Mouse (Mus musculus): ENCODE data around the gene Aldh1l1. TPM values are rescaled to one million over a fixed set of nuclear protein-coding genes. Genes with fewer than 3 reads are reported as not detected.

The Aldh1l1 gene
- 1 to 10 TPM in 1 of 2 experiments, under 1 TPM in 1; 0.44 to 1.7 TPM for polyA plus RNA-seq (2017; shearing (Covaris generic))

DNA sequence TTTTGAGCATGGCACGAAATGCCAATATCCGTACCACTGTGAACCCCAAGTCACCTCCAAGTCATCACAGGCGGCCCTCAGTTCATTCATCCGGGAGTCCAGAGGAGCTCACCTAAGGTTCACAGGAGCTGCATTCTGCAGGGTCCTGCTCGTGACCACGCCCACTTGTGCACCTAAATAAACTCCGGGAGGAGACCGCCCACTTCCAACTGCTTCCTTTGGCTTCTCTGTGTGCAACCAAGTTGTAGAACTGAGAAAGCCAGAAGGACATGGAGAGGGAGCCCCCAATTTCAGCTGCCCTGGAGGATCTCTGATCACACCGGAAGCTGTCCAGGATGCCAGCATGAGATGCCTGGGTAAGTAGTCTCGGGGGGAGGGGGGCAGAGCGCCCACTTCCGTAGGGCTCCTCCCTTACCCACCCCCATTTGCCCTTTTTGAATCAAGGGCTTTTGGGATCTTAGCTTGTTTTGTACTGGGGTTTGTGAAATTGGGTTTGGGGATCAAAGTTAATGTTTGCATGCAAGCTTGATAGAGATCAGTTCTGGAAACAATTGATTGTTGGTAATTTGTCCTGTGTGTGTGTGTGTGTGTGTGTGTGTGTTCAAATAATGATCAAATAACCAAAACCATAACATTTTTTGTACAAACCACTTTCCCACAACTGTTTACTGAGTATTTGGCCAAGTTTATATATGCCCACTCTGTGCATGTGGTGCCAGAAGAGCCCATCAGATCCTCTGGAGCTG lies at the start of gene Aldh1l1:
Gene Aldh1l1, plus strand, starts transcription at position 252 of the 746 bp plus-strand sequence.
- ATAC-seq: no peak

DNA sequence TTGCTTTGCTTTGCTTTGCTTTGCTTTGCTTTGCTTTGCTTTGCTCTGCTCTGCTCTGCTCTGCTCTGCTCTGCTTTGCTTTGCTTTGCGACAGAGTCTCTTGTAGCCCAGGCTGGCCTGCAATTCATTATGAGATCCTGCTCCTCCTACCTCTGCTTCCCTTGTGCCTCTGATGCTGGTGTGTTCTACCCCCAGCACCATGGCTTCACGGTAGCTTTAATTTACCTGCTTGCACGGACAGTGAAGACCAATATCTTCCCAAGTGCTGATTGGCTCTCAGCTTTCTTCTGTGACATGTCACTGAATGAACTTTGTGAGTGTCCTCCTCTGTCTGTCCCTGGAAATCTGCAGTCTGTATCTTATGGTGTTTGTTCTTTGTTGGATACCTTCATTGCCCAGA lies 49.2 kb upstream of the Aldh1l1 start:
- ATAC-seq: no peak

DNA sequence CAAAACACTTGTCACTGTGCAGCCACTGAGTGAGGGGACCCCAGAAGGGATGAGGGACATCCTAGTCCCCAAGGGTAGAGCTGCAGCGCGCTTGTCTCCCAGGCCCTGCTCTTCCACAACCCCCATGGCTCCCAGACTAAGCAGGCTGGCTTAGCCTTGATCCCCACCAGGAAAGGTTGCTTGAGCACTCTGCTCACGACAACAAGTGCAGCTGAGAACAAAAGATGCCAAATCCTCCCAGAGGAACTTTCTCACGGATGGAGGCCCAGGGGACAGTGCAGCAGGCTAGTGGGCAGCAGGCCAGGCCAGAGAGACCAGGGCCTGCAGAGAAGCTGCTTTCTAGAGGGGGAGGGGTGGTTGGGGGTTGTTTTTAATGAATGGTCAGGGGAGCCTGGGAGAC lies 39.3 kb upstream of the Aldh1l1 start:
- no peak for ATAC-seq

DNA sequence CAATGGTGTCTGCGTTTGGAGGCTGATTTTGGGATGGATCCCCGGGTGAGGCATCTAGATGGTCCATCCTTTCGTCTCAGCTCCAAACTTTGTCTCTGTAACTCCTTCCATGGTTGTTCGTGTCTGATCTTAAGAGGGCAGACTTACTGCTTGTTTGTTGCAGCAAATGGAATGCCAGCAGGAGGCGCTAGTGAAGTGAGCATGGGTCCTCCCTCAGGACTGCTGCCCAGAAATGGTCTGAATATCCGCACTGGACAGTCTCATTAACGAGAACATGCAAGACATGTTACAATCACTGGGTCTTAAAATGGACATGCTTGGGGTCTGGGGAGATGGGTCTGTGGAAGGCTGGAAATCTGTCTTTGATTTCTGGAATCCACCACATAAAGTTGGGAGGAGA lies 36.0 kb upstream of the Aldh1l1 start:
- ATAC-seq: no peak

DNA sequence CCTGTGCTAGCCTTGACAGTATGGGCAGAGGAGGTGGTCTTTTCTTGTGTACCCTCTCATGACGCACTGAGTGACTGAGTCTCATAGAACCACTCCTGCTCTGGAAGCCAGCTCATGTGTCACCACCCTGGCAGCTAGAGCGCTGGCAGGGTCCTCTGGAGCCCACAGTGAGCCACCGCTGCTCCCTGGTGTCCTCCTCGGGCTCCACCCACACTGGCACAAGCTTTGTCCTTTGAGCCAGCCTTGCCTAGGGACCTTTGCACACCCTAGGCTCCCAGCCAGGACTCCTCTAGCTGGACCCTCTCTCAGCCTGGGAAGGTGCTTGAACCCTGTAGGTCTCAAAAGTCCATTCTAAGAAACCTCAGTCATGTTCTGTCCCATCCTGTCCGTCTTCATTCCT lies 35.5 kb upstream of the Aldh1l1 start:
- no peak for ATAC-seq

DNA sequence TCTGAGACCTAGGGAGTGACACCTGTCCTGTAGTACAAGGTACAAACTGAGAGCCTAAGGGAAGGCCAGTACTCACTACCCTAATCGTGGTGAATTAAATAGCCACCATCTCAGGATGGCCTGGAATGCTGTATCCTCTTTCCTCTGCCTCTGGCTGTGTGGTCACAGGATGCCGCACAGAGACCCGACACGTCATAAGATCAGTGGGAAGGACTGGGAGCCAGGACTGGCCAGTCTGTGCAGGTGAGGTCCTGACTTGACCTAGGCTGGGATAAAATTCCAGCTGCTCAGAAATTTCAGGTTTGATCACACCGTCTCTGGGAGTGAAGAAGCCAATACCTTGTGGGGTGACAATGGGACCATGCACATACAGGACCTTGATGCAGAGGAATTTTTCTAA lies 34.7 kb upstream of the Aldh1l1 start:
- no peak for ATAC-seq

DNA sequence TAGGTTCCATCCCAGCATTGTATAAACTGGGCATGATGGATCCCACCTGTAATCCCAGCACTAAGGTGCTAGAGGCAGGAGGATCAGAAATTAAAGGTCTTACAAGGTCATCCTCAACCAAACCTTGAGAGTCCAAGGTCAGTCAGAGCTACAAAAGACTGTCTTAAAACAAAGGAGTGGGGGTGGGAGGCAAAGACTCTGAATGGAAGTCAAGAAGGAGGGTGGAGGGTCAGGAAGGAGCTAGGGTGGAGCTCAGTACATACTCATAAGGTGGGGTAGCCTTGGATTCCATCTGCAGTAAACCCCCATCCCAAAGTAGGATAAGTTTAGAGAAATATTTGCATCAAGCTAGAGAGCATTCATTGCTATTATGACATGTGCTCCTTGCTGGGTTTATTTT lies 33.6 kb upstream of the Aldh1l1 start:
- ATAC-seq: no peak

DNA sequence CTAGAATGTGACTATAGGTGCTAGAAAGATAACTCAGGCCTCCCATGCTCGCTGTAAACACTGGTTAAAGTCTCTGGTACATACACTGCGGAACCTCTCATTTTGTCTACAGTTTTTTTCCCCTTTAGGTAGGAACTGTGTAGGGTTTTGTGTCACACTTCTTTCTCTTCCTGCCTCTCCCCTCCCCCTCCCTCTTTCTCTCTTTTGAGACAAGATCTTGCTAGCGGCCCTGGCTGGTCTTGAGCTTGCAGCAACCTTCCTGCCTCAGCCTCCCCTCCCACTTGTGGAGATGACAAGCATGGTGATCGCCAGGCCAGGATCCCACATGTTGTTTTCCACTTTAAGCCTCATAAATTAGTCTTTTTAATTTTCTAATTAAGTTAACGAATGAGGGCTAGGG lies 32.5 kb upstream of the Aldh1l1 start:
- no peak for ATAC-seq

DNA sequence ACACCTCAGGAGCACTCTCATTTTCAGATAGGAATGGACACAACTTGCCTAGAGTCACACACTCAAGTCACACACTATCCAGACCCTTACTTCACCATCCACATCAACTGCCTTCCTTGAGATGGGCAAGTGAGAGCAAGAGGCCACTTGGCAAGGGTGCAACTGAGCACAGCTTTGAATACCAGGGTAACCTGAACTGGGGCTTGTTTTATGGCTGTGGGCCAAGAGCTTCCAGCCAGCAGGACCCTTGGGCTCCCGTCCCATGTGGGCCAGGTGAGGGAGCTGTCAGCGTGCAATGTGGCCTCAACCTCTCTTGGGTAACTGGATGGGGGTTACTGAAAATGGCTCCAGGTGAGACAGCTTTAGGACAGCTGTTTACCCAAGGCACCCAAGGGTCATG lies 28.8 kb upstream of the Aldh1l1 start:
- ATAC-seq: no peak

DNA sequence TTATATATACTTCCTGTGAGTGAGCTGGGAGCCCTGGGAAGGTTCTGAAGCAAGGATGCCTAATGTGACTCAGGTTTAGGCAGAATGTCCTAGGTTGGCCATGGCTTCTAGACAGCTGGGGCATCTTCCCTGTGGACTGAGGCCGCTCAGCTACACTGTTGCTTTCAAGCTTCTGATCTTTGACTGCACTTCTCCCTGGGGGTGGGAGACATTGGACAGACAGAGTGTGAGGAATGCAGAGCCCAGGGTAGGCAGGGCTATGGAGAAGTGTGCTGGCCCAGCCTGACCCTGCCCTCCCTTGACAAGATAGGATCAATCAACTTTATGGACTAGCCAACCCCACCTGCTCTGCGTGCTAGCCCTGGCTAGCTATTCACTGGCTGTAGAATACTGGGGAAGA lies 25.0 kb upstream of the Aldh1l1 start:
- ATAC-seq: no peak

DNA sequence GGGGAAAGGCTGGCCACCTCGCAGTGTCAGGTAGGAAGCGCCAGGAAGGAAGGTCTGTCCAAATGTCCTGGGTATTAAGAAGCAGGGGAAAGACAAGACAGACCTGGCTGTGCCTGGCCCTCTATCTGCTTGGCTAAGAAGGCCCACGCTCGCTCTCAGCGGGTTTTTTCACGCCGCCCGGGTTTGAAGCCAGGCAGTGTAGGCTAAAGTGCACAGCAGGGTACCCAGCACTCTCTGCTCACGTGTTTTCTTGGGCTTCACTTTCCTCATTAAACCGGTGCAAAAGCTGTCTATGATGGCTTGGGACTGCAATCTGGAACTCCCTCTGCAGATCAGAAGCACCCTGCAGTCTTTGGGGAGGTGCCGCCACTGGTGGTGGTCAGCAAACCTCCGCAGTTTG lies 24.5 kb upstream of the Aldh1l1 start:
- no peak for ATAC-seq

DNA sequence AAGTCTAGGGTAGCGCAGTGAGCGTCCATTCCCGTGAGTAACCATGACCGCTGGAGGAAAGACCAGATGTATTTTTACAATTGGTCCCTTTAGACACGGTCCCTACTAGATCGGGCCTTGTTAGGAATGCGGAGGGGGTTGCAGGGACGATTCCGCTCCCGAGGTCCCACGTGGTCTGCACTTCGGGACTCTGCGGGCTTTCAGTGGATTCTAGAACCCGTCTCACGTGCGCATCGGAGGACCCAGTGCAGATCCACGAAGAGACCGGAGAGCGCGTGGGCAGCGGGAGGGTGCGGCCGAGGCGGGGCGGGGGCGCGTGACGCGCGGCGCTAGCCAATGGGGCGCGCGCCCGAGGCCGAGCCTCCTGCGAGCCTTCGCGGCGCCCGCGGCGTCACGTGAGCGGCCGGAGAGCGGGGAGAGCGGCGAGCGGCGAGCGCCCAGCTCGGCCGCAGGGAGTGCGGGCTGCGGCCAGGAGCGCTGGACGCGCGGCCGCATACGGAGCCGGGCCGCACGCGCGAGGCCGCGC lies 24.0 kb upstream of the Aldh1l1 start, which contains the start of gene Klf15:
Gene Klf15, plus strand, starts transcription at position 396 of the 526 bp plus-strand sequence.
- ATAC-seq: no peak

DNA sequence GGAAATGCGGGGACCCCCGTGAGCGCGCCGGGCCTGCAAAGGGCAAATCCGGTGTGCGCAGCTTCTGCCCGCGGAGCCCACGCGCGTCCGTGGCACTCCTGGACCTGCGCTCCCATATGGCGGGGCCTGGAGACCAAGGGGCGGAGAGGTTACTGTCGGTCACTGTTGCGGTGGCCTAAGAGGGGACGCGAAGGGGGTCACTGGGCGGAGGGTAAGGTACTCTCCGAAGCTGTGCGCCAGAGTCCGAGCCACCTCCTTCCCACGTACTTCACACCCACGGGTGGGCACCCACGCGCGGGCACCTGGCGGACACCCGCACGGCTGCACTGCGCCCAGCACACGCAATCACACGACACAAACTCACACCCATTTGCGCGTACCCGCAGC lies 23.4 kb upstream of the Aldh1l1 start:
- ATAC-seq: no peak

DNA sequence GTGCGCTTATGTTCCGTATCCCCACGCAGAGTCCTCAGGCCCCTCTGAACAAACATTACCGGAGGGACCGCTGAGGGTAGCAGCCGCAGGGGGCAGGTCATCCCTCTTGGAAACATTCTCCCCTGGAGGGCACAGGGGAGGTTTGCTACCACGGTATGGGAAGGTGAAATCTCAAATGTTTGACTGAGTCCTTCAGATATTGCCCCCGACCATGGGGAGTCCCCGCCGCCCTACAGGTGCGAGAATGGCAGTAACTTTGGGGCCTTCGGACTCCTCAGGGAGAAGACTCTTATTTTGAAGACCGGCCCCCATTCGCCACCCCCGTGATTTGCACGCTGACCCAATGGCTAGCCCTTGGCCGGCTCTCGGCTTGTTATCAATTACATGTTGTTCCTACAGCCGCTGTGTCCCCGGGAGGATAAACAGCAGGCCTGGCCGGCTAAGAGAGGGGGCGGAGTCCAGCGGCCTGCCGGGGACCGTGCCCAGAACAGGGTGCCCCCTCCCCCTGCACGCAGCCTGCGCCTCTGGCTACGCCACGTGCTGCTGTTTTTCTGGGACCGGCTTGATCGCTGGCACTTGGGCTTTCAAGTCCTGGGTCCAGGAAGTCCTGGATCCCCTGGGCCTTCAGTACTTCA lies 22.9 kb upstream of the Aldh1l1 start:
- no peak for ATAC-seq

DNA sequence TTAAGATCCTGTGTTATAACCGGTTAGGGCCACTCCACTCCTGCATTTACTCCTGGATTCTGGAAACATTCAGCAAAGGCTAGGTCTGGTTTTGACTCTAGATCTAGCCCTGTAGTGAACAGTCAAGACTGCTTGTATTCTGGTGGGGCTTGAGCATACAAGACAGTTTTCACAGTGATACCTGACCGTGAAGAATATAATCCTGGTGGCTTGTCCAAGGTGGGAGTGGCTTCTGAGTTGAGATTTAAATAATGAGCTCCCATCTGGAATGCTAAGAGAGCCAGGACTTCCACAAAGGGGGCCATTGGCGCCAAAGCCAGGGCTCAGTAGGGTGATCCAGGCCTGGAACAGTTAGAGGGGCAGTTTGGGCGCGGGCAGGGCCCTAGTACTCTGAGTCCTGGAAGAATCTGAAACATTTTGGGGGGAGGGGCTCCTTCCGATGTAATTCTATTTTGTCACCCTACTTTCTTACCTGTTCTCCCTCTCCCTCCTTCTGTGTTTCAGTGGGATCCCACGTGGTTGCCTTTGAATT lies 22.3 kb upstream of the Aldh1l1 start:
- ATAC-seq: no peak

DNA sequence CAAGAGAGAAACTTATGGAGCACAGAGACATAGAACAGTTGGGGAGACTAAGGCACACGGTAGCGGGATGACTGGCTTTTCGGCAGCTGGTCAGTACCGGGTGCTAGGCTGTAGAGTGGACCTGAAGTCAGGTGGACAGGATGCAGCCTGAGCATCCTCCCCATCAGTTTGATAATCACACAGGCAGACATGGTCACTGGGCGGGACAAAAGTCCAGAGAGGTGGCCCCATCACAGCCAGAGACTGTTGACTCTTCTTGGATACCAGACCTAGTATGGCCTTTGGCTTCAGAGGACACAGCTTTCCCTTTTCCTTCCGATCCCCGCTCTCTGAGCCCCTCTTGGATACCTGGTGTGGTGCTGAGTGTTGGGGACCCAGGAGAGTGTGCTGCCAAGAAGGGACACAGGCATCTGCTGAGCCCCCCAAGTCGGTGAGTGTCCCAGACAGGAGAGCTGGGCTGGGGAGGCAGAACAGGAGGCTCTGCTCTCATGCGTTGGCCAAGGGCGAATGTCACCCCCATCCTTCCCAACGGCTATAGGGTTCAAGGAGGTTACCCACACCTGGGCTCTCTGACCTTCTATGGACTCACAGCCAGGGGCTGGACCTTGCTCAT lies 21.1 kb upstream of the Aldh1l1 start:
- no peak for ATAC-seq

DNA sequence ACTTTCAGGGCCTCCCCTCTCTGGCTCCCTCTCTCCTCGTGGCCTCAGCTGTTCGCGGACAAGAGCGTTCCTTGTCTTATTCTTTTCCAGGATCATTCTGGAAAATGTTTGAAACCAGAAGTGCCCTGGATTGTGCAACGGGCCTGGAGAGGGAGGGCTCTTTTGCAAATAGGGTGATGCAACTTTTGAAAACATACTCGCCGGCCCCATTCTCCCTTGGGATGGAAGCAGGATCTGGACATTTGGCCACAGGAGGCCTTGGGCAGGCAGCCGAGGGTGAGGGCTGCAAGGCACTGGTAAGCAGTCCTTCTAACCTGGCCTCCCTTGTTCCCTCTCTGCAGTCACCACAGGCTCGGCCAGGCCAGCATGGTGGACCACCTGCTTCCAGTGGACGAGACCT lies 20.1 kb upstream of the Aldh1l1 start:
- ATAC-seq: no peak

DNA sequence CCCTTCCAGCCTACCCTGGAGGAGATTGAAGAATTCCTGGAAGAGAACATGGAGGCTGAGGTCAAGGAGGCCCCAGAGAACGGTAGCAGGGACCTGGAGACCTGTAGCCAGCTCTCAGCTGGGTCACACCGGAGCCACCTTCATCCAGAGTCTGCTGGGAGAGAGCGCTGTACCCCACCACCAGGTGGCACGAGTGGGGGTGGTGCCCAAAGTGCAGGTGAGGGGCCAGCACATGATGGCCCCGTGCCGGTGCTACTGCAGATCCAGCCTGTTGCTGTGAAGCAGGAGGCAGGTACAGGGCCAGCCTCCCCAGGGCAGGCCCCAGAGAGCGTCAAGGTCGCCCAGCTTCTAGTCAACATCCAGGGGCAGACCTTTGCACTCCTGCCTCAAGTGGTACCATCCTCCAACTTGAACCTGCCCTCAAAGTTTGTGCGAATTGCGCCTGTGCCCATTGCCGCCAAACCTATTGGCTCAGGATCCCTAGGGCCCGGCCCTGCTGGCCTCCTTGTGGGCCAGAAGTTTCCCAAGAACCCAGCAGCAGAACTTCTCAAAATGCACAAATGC lies 19.3 kb upstream of the Aldh1l1 start:
- no peak for ATAC-seq

DNA sequence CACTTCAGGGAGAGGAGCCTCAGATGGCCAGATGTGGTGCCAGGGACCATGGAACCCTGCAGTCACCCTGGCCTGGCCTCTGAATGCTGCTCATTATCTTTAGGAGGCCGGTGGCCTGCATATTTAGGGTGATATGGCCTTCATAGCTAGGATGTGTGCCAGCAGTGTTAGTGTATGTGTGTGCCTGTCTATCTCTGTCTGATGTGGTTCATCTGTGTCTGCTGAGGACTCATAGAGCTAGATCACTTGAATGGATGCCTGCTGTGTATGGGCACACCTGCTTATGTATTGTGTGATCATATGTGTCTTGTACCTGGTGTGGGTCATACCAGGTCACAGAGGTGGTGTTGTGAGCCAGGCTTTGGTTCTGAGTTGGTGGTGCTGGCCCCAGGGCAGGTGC lies 18.0 kb upstream of the Aldh1l1 start:
- no peak for ATAC-seq

DNA sequence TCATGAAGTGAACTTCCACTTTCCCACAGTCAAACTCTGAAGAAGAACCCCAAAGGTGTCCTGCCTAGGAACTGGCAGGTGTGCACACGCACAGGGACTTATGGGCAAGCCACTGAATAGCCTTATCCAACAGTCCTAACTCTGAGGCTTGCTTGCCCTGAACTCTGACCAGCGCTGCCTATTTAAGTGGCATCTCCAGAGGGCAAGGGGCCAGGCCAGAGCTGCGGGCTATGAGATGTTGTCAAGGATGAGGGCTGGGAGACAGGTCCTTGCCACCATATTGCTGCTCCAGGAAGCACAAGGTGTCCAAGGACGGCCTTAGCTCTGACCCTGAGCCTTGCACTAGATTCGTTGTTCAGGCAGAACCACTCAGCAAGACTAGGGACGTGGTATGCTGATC lies 17.2 kb upstream of the Aldh1l1 start:
- ATAC-seq: no peak

DNA sequence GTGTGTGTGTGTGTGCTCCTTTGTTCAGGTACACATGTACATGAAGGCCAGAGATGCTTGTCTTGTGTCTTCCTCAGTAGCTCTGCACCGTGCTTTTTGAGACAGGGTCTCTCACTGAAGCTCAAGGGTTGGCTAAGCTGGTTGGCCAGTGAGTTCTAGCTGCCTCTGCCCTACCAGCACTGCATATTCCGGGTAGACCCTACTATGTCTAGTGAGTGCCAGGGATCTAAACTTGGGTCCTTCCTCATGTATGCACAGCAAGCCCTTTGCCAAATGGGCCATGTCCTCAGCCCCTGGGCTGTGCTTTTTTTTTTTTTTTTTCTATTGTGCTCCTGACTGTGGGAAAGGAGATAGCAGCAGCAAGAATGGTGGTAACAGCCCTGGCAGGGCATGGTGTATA lies 16.0 kb upstream of the Aldh1l1 start:
- ATAC-seq: no peak

DNA sequence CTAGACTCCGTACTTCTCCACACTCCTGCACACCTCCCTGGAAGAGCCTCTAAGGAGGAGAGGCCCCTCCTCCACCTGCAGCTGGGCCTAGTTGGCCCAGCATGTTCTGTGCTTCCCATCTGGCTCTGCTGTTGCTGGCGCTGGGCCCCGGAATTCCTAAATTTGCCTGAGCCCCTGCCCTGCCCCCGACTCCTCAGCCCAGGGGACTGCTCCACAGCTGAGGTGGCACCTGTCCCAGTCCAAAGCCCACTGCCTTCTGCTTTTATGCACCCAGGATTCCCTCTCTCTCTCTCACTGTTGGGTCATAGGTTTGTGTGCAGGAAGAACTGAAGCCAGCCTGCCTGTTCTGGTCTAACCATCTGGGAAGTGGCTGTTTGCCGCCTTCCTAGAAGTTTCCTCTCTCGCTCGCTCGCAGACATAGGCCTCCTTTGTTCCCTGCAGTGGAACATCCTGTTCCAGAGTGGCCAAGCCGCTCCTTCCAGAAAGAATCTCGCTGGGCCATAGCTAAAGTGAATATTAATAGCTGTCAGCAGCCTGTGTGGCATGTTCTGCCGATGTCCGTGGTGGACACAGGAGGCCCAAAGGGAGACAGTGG lies 15.2 kb upstream of the Aldh1l1 start:
- ATAC-seq: no peak

DNA sequence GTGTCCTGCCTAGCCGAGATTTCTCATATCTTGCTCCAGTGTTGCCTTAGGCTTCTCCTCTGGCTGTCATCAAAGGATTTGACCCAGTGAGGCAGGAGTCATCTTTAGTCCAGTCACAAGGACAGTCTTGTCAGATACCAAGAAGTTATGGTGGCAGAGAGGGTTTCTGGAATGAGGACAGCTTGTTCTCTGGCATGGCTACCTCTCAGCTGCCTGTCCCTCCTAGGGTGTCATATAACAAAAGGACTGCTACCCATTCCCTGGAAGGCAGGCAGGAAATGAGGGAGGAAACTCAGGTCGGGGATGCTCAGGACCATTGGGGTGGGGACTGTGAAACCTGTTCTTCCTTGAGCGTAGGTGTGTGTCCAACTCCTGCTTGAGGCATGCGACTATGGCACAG lies 14.1 kb upstream of the Aldh1l1 start:
- ATAC-seq: no peak
